Mouse (Mus musculus) left cerebral cortex, adult 2 months (tissue): ENCODE data around the gene Gm16405. TPM values are rescaled to one million over a fixed set of nuclear protein-coding genes. Genes with fewer than 3 reads are reported as not detected.
"Not testable (repeated sequence)": the region's sequence is repeated elsewhere in the genome, so short reads cannot be mapped to it uniquely, and the experiment has no call there.

ENCODE experiments used
- DNase-seq, 2 experiments: peaks; one replicate each; pipeline ENCODE4 v3.0.0; 2021 to 2022; ENCODE audit warnings: low spot score in 2 of 2, mixed read lengths in 1 of 2; ENCODE audit errors: extremely low spot score in 1 of 2
- H3K27ac ChIP-seq: fragments of 200-600 bp; 2 replicates; pipeline ENCODE4 v1.8.1; 2022
- H3K4me3 ChIP-seq: fragments of 200-600 bp; 2 replicates; pipeline ENCODE4 v1.8.1; 2022
- intact Hi-C: fragments of 180-260 bp; cut with DNase I; formaldehyde crosslinking; loops from one replicate; pipeline ENCODE4 v1.15.1; 2025
- long read RNA-seq, 2 experiments: library from polyadenylated mRNA; stranded (forward); transcript quantifications; one replicate each; pipeline ENCODE4 v2.0.0; 2021; ENCODE audit warnings: borderline mapping rate in 2 of 2
- total RNA-seq, 2 experiments: library from RNA; stranded (reverse); gene quantifications; 2 replicates each; pipeline ENCODE4 v1.2.3; 2021

Gm16405 gene
- total RNA-seq = not detected
- long read RNA-seq, experiment 1 = 0 reads
- long read RNA-seq, experiment 2 = 0 reads

- intact Hi-C loops, H3K27ac ChIP-seq, H3K4me3 ChIP-seq, DNase-seq: not testable (repeated sequence)
Measured at GRCm38 (mm10) chrX:54530908-54531307, at the start of gene Gm16405. Gene Gm16405, plus strand, starts transcription at chrX:54531208.

Other genes with a start within 250 kb of the Gm16405 start
- gene Gm16430, start 91.0 kb downstream of the Gm16405 start, total RNA-seq = not detected